Comparison of ENCODE assay signal across 16 mouse cellular contexts in genomic region chr12:111829447-111829846, GRCm38 (mm10). TPM values are rescaled to one million over a fixed set of nuclear protein-coding genes. Genes with fewer than 3 reads are reported as not detected.
DNase-seq lines count a peak whose midpoint lies in the region; ATAC-seq and TF ChIP-seq lines count a peak whose summit lies in the region.
"Had no signal": no experiment of that assay in that cellular context is flagged by ENCODE, and none has a peak within 500 bp of the region (broad histone marks: within the 10 kb centered on the region; RNA-seq: fewer than 3 reads in every experiment).

No protein-coding gene starts in this region.

- H3K4me1 ChIP-seq in hindbrain, embryonic 11.5 days (replicated peaks; ENCODE audit: control insufficient read depth, insufficient read depth, low read length): no peaks in the 10 kb centered on the region
- H3K4me1 ChIP-seq in hindbrain, embryonic 13.5 days (replicated peaks): no peaks in the 10 kb centered on the region
- H3K4me1 ChIP-seq in neural tube, embryonic 11.5 days (ENCODE audit: control insufficient read depth, insufficient read depth, low read length): peaks cover 3% of the 10 kb centered on the region; the same call in 1 of the 2 replicates
- H3K4me1 ChIP-seq in neural tube, embryonic 15.5 days: no peaks in the 10 kb centered on the region
- H3K4me1 ChIP-seq in forebrain, postnatal 0 days (ENCODE audit: insufficient read depth): no peaks in the 10 kb centered on the region
- no peaks in the 10 kb centered on the region for H3K4me1 ChIP-seq in midbrain, postnatal 0 days (ENCODE audit: insufficient read depth, low read length)
- H3K4me1 ChIP-seq: neural tube, embryonic 12.5 days had no signal

- ATAC-seq in hindbrain, embryonic 11.5 days (ENCODE audit: low FRiP score): no peak
- no peak for ATAC-seq in hindbrain, embryonic 13.5 days (ENCODE audit: low FRiP score)
- no peak for ATAC-seq in neural tube, embryonic 11.5 days (ENCODE audit: insufficient read depth, low FRiP score, low TSS enrichment)
- no peak for ATAC-seq in neural tube, embryonic 15.5 days (ENCODE audit: low FRiP score)
- ATAC-seq in forebrain, postnatal 0 days: 0 out of 2 replicates have a peak, but pooled peaks have one; percentile 50
- ATAC-seq in midbrain, postnatal 0 days (ENCODE audit: low FRiP score): no peak
- ATAC-seq: intestine, embryonic 16.5 days had no signal

- no peaks in the 10 kb centered on the region for H3K27me3 ChIP-seq in hindbrain, embryonic 11.5 days (ENCODE audit: control insufficient read depth, insufficient read depth, low read length)
- no peaks in the 10 kb centered on the region for H3K27me3 ChIP-seq in hindbrain, embryonic 13.5 days
- H3K27me3 ChIP-seq in neural tube, embryonic 11.5 days (ENCODE audit: control insufficient read depth, insufficient read depth, low read length): no peaks in the 10 kb centered on the region
- H3K27me3 ChIP-seq in neural tube, embryonic 15.5 days (replicated peaks): no peaks in the 10 kb centered on the region
- no peaks in the 10 kb centered on the region for H3K27me3 ChIP-seq in forebrain, postnatal 0 days (ENCODE audit: insufficient read depth, low read length)
- no peaks in the 10 kb centered on the region for H3K27me3 ChIP-seq in midbrain, postnatal 0 days (ENCODE audit: insufficient read depth, low read length)
- H3K27me3 ChIP-seq: neural tube, embryonic 12.5 days had no signal

- no peak for TF ChIP-seq CTCF in forebrain, postnatal 0 days (IDR thresholded peaks at IDR 0.05; ENCODE audit: low read depth)
- TF ChIP-seq CTCF in midbrain, postnatal 0 days (IDR thresholded peaks at IDR 0.05): no peak

- H3K27ac ChIP-seq in hindbrain, embryonic 11.5 days (ENCODE audit: low read depth, low read length): peak overlapping the region; percentile 14; the same call in 1 of the 2 replicates
- no peak overlapping the region for H3K27ac ChIP-seq in hindbrain, embryonic 13.5 days
- 0 out of 2 replicates have a peak overlapping the region, but pooled peaks have one; percentile 8 for H3K27ac ChIP-seq in neural tube, embryonic 11.5 days (ENCODE audit: low read depth, low read length)
- no peak overlapping the region for H3K27ac ChIP-seq in neural tube, embryonic 15.5 days (replicated peaks)
- no peak overlapping the region for H3K27ac ChIP-seq in forebrain, postnatal 0 days (ENCODE audit: low read depth, low read length)
- no peak overlapping the region for H3K27ac ChIP-seq in midbrain, postnatal 0 days (ENCODE audit: low read depth, low read length)
- H3K27ac ChIP-seq: gastrocnemius, adult 2 months; liver, embryonic 14.5 days; neural tube, embryonic 12.5 days had no signal

- H3K4me2 ChIP-seq in hindbrain, embryonic 11.5 days (replicated peaks; ENCODE audit: low read depth, low read length): no peak overlapping the region
- H3K4me2 ChIP-seq in hindbrain, embryonic 13.5 days: no peak overlapping the region
- H3K4me2 ChIP-seq in neural tube, embryonic 11.5 days (ENCODE audit: low read depth): no peak overlapping the region
- no peak overlapping the region for H3K4me2 ChIP-seq in neural tube, embryonic 15.5 days
- no peak overlapping the region for H3K4me2 ChIP-seq in forebrain, postnatal 0 days (ENCODE audit: low read depth)
- H3K4me2 ChIP-seq in midbrain, postnatal 0 days (ENCODE audit: low read depth, low read length, poor library complexity, severe bottlenecking): no peak overlapping the region
- H3K4me2 ChIP-seq: neural tube, embryonic 12.5 days had no signal

- 55% methylated on average over 5 of the region's 5 CpGs for WGBS in hindbrain, embryonic 11.5 days
- WGBS in hindbrain, embryonic 13.5 days: 48% methylated on average over 5 of the region's 5 CpGs
- 63% methylated on average over 5 of the region's 5 CpGs for WGBS in neural tube, embryonic 11.5 days
- 35% methylated on average over 5 of the region's 5 CpGs for WGBS in neural tube, embryonic 15.5 days
- WGBS in forebrain, postnatal 0 days: 62% methylated on average over 5 of the region's 5 CpGs
- WGBS in midbrain, postnatal 0 days: 29% methylated on average over 5 of the region's 5 CpGs

- H3K9ac ChIP-seq in hindbrain, embryonic 11.5 days (ENCODE audit: low read depth, low read length): no peak overlapping the region
- no peak overlapping the region for H3K9ac ChIP-seq in hindbrain, embryonic 13.5 days
- no peak overlapping the region for H3K9ac ChIP-seq in neural tube, embryonic 11.5 days (ENCODE audit: low read length)
- no peak overlapping the region for H3K9ac ChIP-seq in neural tube, embryonic 15.5 days (replicated peaks)
- H3K9ac ChIP-seq in forebrain, postnatal 0 days: no peak overlapping the region; the same call in 1 of the 2 replicates
- no peak overlapping the region for H3K9ac ChIP-seq in midbrain, postnatal 0 days (replicated peaks; ENCODE audit: low read length, poor library complexity, severe bottlenecking)
- H3K9ac ChIP-seq: liver, embryonic 14.5 days; neural tube, embryonic 12.5 days had no signal

- H3K9me3 ChIP-seq in hindbrain, embryonic 11.5 days (ENCODE audit: control insufficient read depth, low read length): no peaks in the 10 kb centered on the region
- H3K9me3 ChIP-seq in hindbrain, embryonic 13.5 days: no peaks in the 10 kb centered on the region
- no peaks in the 10 kb centered on the region for H3K9me3 ChIP-seq in neural tube, embryonic 11.5 days (ENCODE audit: control insufficient read depth, low read length)
- H3K9me3 ChIP-seq in neural tube, embryonic 15.5 days (replicated peaks): no peaks in the 10 kb centered on the region
- H3K9me3 ChIP-seq in forebrain, postnatal 0 days (ENCODE audit: low read length): no peaks in the 10 kb centered on the region
- no peaks in the 10 kb centered on the region for H3K9me3 ChIP-seq in midbrain, postnatal 0 days (ENCODE audit: low read length)
- H3K9me3 ChIP-seq: G1E; neural tube, embryonic 12.5 days had no signal

- H3K4me3 ChIP-seq in hindbrain, embryonic 11.5 days (ENCODE audit: low read depth, low read length): no peak overlapping the region
- no peak overlapping the region for H3K4me3 ChIP-seq in hindbrain, embryonic 13.5 days
- H3K4me3 ChIP-seq in neural tube, embryonic 11.5 days (ENCODE audit: low read depth, low read length): no peak overlapping the region
- H3K4me3 ChIP-seq in neural tube, embryonic 15.5 days (replicated peaks): no peak overlapping the region
- H3K4me3 ChIP-seq in forebrain, postnatal 0 days (ENCODE audit: low read depth, low read length): no peak overlapping the region
- no peak overlapping the region for H3K4me3 ChIP-seq in midbrain, postnatal 0 days (ENCODE audit: low read depth, low read length)
- H3K4me3 ChIP-seq: gastrocnemius, adult 2 months; neural tube, embryonic 12.5 days had no signal

- DNase-seq in hindbrain, embryonic 11.5 days (ENCODE audit: low spot score): no peak
- no peak for DNase-seq in neural tube, embryonic 11.5 days (ENCODE audit: low spot score)
- DNase-seq in forebrain, postnatal 0 days: peak; percentile 35
- DNase-seq in midbrain, postnatal 0 days (ENCODE audit: low spot score): peak; percentile 45
- no peak for DNase-seq in ovary, adult 18-20 months (ENCODE audit: low spot score)
- no peak for DNase-seq in thymus, postnatal 14 days
- DNase-seq: adrenal gland, adult 2 months; gastrocnemius, adult 2 months; heart, postnatal 10 days; lung, postnatal 14 days had no signal

- H3K36me3 ChIP-seq in hindbrain, embryonic 11.5 days (ENCODE audit: control insufficient read depth, insufficient read depth, low read length): no peaks in the 10 kb centered on the region; the same call in 1 of the 2 replicates
- peaks cover 99% of the 10 kb centered on the region for H3K36me3 ChIP-seq in hindbrain, embryonic 13.5 days
- peaks cover 27% of the 10 kb centered on the region for H3K36me3 ChIP-seq in neural tube, embryonic 11.5 days (ENCODE audit: control insufficient read depth, insufficient read depth, low read length)
- H3K36me3 ChIP-seq in neural tube, embryonic 15.5 days: peaks cover 100% of the 10 kb centered on the region
- peaks cover 98% of the 10 kb centered on the region for H3K36me3 ChIP-seq in forebrain, postnatal 0 days (ENCODE audit: insufficient read depth)
- peaks cover 89% of the 10 kb centered on the region for H3K36me3 ChIP-seq in midbrain, postnatal 0 days (ENCODE audit: insufficient read depth, low read length)

RNA-seq across cellular contexts. Expression of gene Zfyve21, which starts 15.5 kb away (rescaled TPM):
- polyA plus RNA-seq in hindbrain, embryonic 11.5 days (2014; fragmentation: Nextera tagmentation; extraction: Ambion mirVana): 54.2 and 54.7 TPM in 2 replicates
- 38.4 and 42.9 TPM in 2 replicates for polyA plus RNA-seq in hindbrain, embryonic 13.5 days (2015; fragmentation: Nextera tagmentation; extraction: Ambion mirVana)
- 64.5 and 67.3 TPM in 2 replicates for polyA plus RNA-seq in neural tube, embryonic 11.5 days (2014; fragmentation: Nextera tagmentation; extraction: Ambion mirVana)
- 39.8 and 64.0 TPM in 2 replicates for polyA plus RNA-seq in neural tube, embryonic 15.5 days (2015; fragmentation: Nextera tagmentation; extraction: Ambion mirVana)
- 21.2 and 24.9 TPM in 2 replicates for total RNA-seq in forebrain, postnatal 0 days (2014; rRNA removed)
- 27.3 and 29.5 TPM in 2 replicates for polyA plus RNA-seq in forebrain, postnatal 0 days (2015; fragmentation: Nextera tagmentation; extraction: Ambion mirVana)
- total RNA-seq in midbrain, postnatal 0 days (2014; rRNA removed): 30.6 and 30.9 TPM in 2 replicates
- polyA plus RNA-seq in midbrain, postnatal 0 days (2015; fragmentation: Nextera tagmentation; extraction: Ambion mirVana): 29.7 and 37.2 TPM in 2 replicates

RNA-seq across cellular contexts. Expression of gene Xrcc3, which starts 15.8 kb away (rescaled TPM):
- 8.2 and 9.8 TPM in 2 replicates for polyA plus RNA-seq in hindbrain, embryonic 11.5 days (2014; fragmentation: Nextera tagmentation; extraction: Ambion mirVana)
- 3.1 and 3.6 TPM in 2 replicates for polyA plus RNA-seq in hindbrain, embryonic 13.5 days (2015; fragmentation: Nextera tagmentation; extraction: Ambion mirVana)
- polyA plus RNA-seq in neural tube, embryonic 11.5 days (2014; fragmentation: Nextera tagmentation; extraction: Ambion mirVana): 12.5 and 12.8 TPM in 2 replicates
- polyA plus RNA-seq in neural tube, embryonic 15.5 days (2015; fragmentation: Nextera tagmentation; extraction: Ambion mirVana): 2.5 and 4.6 TPM in 2 replicates
- total RNA-seq in forebrain, postnatal 0 days (2014; rRNA removed): 2.5 and 7.2 TPM in 2 replicates
- 1.8 and 3.5 TPM in 2 replicates for polyA plus RNA-seq in forebrain, postnatal 0 days (2015; fragmentation: Nextera tagmentation; extraction: Ambion mirVana)
- 4.1 and 5.4 TPM in 2 replicates for total RNA-seq in midbrain, postnatal 0 days (2014; rRNA removed)
- polyA plus RNA-seq in midbrain, postnatal 0 days (2015; fragmentation: Nextera tagmentation; extraction: Ambion mirVana): 1.7 and 2.5 TPM in 2 replicates

Comparison
In these comparisons a context has a peak if more than half of its experiments do, and no peak if none do; other contexts are left out.
1. H3K27ac ChIP-seq: peak in hindbrain, embryonic 11.5 days (single experiment) and neural tube, embryonic 11.5 days (single experiment); none in hindbrain, embryonic 13.5 days (single experiment), neural tube, embryonic 15.5 days (single experiment), forebrain, postnatal 0 days (single experiment) and midbrain, postnatal 0 days (single experiment).
2. DNase-seq: peak in forebrain, postnatal 0 days (single experiment) and midbrain, postnatal 0 days (single experiment); none in hindbrain, embryonic 11.5 days (single experiment), neural tube, embryonic 11.5 days (single experiment), ovary, adult 18-20 months (single experiment) and thymus, postnatal 14 days (single experiment).